Mouse (Mus musculus): ENCODE results near the gene Bcl11a.

GRCm38 (mm10) chr11:24197424-24197823, 119.6 kb downstream of the Bcl11a start:
- TF ChIP-seq GATA1 (IDR thresholded peaks at IDR 0.05; ENCODE audit: borderline replicate concordance, low read length) (no peak), FLI1 (IDR thresholded peaks at IDR 0.05; ENCODE audit: low read length) (no peak)

All from megakaryocyte, embryonic 14.5 days (primary cell).